Mouse (Mus musculus): ENCODE measurements at regions not wholly inside any gene's neighbourhood (a gene's known extent, or its start where the extent isn't known, plus 50 kb on each side); places are given as distances from the start of the nearest gene placed in this dataset.

- TF ChIP-seq CTCF (IDR thresholded peaks at IDR 0.05; ENCODE audit: borderline replicate concordance, insufficient read depth, low read length) = no peak
- TF ChIP-seq POLR2A (IDR thresholded peaks at IDR 0.05; ENCODE audit: low read depth, low read length) = no peak
Measured at GRCm38 (mm10) chr14:73773810-73774209, 112.8 kb downstream of the Gm21750 start.

All from embryonic fibroblast, embryonic 13.5 days (primary cell).